Mouse (Mus musculus) embryo, embryonic 9.5 days (tissue): ENCODE results near the gene Fbxl13.
A peak's percentile ranks its signal among the peaks of the same experiment; 100 is the strongest.
"Not testable (repeated sequence)": the region's sequence is repeated elsewhere in the genome, so short reads cannot be mapped to it uniquely, and the experiment has no call there.

Source experiments
- DNase-seq: peaks from one replicate; pipeline ENCODE4 v3.0.0-alpha.2; 2017; ENCODE audit errors: extremely low spot score

Fbxl13 gene

DNA sequence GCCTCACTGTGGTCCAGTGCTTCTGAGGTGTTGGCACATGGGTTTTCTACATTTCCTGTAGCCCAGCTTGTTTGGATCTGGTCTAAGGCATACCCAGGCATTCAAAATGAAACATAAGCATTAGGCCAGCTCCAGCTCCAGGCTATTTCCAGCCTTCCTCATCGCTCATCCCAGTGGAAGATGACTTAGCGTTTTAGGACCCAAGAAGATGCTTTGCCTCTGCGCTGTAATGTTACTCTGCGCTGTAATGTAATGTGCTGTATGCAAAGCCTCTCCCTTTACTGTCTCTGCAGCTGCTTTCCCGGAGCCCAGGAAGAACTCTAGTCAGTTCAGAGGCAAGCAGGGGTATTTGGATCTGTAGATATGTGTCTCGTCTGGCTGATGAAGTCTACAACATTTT, 12.6 kb upstream of the Fbxl13 start:
- DNase-seq: no peak

DNA sequence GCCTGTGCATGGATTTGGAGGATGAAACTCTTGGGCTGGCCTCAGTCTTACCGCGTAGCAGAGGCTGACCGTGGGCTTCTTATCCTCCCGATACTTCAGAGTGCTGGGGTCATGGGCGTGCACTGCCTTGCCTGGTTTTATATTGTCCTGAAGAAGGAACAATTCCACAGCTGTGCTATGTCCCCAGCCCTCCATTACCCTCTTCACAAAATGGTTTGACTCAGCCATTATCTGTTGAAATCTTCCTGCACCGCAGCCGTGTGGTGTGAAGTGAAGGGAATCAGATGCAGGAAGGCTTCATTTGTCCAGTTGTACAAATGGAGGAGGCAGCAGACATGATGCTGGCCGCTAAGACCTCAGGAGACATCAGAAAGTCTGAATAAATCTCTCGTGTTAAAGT, 11.5 kb upstream of the Fbxl13 start:
- no peak for DNase-seq

DNA sequence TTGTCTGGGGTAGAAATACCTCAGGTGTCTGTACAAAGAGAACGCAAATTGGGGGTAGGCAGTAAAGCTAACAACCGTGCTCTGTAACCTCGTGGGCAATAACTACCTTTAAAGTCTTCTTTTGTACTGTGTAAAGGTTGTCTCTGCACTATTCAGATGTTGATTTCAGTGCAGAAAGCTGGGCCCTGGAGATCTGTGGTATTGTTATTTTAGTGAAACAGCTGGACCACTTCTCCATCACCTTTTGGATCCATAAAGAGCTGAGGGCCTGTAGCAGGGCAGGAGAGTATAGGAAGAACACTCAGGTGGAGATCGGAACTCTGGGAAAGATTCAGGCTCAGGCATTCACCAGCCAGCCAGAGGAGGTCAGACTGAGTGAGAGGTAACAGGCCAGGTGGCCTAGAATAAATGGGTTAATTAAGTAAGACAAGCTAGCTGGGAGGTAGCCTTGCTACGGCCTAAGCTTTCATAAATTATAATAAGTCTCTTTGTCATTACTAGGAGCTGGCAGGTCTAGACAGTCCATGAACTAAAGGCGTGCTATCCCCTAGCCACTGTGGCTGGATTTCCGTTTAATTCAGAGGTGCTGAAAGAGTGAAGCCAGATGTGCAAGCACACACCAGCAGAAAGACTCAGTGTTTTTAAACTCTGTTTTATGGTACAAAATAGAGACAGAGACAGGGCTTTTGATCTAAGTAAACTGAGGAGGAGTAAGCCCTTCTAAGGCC, 6.6 kb upstream of the Fbxl13 start:
- DNase-seq: no peak

DNA sequence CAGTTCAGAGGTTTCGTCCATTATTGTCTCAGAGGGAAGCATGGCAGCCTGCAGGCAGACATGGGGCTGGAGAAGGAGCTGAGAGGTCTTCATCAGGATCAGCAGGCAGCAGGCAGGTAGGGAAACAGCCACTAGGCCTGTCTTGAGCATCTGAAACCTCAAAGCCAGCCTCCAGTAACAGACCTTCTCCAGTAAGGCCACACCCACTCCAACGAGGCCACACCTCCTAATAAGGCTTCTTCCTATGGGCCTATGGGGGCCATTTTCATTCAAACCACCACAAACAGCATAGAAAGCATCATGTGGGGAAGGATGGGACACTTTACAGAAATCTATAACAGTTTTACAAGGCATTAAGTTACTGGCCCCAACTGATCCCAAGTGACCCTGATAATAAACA, 5.3 kb upstream of the Fbxl13 start:
- no peak for DNase-seq

DNA sequence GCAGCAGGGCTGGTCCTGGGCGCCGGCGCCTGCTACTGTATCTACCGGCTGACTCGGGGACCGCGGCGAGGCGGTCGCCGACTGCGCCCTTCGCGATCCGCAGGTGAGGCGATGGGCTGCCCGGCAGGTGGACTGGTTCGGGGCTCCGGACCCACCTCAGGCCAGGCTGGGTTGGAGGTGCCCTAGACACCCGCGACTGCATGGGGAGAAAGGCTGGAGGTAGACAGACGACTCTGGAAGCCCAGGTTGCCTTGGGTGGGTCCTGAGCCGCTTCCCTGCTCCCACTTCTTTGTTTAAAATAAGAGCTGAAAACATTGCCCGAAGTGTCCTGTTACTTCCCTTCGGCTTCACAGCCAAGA, 678 bp upstream of the Fbxl13 start:
- DNase-seq: no peak

DNA sequence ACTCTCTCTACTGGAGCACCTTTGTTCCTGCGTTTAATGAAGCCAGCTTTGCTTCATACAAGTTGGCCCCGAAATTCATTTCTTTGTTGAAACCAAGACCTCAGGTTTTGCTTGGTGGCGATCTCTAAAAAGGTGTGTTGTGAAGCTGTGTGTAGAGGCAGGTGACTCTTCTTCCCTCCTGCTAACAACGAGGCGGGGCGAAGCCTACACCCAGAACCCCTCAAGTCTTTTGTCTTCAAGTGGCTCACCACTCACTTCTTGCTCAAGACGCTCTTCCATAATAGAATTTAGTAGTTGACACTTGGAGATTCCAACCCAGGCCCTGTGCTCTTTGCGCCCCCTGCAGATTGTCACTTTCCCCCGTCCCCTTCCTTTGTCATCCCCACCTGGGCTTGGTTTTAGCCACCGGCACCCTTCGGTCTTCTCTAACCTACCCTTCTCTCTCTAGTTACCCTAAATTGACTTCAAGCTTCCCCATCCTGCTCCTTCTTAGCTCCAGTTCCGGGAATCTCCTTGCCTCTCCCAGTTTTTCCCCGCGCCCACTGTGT, 469 bp downstream of the Fbxl13 start:
- no peak for DNase-seq

DNA sequence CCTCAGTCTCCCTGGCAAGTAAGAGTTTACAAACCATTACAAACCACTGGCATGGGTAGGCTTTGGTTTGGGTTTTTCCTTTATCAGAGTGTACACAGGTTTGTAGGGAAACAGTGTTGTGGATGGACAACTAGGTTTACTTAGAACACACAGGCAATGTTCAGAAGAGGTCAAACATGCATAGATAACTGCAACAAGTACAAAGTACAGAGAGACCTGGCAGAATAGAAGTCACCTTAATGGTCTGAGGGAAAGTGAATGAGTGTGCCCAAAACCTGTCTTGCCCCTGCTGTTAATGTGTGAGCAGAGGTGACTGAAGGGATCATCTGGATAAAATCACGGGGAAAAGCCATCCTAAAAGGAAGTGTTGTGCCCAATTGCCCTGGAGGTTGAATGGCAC, 1.8 kb downstream of the Fbxl13 start:
- DNase-seq: no peak

DNA sequence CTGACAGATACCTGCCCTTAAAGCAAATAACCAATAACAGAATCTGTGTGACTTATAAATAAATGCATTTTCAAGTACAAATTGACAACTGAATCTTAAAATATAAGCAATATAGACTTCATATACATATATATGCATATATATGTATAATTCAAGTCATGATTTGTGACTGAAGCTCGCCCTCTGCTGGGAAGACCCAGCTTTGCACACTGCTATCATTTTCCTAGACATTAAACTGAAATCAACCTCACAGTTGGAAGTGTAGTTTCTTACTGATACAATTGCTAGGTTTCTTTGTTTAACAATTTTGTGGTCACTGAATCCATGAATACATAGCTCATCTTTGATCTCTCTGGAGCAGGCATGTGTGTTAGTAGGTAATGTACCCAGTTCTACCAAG, 4.5 kb downstream of the Fbxl13 start:
- peak; percentile 17 for DNase-seq

DNA sequence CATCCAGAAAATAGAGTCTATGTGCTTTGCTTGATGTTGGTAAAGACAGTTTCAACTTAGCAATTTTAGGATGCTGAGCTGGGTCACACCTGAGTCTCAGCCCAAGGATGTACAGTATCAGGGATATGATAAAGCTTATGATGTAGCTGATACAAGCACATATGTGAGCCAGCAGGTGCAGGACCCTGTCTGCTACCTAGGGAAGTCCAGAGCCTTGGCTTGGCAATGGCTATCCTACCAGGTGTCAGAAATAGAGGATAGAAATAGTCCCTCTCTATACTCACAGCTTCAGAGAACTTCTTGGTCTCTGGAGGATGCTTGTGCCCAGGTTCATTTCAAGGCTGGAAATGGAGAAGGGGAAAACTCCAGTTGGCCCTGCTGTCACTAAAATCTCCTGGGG, 19.5 kb downstream of the Fbxl13 start:
- no peak for DNase-seq

DNA sequence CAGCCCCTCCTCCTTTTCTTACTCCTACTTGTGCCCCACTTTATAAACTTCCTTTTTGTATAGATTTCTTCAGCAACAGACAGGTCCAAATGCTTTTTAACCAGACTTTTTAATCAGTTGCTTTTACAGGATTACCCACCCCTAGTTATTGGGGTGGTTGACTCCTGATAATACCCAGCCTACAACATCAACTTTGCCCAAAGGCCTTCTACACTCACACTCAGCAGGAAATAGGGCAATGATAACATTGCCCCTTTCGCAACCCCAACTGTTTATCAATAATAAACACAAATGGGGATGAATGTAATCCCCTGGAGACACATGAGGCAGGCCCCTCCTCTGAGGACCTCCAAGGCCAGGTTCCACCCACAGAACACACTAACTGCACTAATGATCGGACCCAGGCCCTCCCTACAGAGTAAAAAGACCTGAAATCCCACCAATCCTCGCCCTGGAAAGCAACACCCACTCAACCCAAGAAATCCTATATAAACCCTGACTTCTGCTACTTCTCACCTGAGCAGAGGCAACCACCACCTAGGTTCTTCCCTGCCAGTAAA, 28.9 kb downstream of the Fbxl13 start:
- DNase-seq: no peak

DNA sequence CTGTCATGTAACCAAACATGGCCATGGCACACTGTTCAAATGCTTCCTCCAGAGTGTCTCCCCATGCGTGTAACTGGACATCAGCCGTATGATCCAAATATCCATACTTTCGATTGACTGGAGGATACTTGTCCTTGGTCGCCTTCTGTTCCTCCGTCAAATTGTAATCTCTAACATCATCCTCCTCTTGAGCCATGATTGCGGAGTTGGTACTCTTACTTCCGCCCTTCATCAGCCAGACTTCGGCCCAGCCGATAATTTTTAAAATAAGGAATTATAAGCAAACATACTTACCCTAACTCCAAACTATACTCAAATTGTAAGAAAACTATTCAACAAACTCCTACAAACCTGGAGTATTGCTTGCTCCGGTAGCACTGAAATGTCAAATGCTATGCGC, 31.1 kb downstream of the Fbxl13 start:
- DNase-seq: not testable (repeated sequence)

DNA sequence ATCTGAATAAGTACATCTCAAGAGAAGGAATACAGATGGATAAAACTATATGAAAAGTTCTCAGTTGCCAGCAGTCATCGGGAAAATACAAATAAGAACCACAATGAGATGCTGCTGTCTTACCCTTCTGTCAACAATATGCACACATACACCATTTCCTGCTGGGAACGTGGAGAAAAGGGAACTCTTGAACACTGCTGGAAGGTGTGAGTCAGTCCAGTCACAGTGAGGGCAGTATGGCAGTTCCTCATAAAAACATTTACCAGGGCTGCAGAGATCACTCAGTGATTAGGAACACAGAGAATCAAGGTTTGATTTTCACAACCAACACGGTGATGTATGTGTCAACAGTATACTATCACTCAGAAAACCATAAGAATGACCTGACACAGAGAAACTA, 34.4 kb downstream of the Fbxl13 start:
- no peak for DNase-seq

DNA sequence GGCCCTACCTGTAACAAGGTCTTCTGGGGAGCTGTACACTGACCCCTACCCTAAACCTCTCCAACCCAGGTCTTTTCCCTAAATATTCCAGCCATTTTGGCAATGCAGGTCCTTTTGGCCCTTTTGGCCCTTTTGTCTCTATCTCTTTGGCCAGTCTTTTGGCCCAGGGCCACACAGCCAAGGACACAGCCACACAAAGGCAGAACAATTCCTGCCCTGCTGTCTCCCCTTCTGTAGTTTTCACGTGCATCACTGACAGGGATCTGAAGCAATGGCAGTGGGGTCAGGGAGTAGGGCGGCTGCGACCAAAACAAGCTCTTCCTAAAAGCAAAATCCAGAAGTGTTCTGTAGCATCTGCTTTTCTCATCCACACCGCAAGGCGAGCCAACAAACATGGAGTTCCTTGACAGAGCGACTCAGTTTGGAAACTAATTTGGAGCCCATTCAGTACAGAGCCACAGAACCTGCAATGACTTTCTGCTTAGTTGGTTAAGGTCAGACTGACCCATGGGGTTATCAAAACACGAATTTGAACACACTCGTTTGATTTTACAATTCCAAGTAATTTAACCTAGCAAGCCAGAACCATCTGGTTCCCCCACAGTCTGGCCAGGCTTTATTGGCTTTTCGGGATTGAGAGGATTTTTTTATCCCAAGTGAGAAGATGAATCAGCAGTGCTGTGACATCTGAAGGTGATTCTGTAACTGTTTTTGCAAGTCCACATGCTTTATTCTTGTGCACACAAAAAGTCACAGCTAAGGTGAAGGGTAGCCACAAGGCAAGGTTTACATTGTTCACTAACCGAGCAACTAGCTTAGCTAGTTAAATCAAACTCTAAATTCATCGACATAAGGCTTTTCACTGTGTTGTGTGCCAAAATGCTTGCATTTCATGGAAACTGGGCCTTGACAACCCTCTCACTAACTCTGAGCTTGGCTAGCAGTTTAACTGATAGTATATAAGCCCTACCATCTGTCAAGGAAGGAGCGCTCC, 36.8 kb downstream of the Fbxl13 start:
- peak; percentile 20 for DNase-seq

DNA sequence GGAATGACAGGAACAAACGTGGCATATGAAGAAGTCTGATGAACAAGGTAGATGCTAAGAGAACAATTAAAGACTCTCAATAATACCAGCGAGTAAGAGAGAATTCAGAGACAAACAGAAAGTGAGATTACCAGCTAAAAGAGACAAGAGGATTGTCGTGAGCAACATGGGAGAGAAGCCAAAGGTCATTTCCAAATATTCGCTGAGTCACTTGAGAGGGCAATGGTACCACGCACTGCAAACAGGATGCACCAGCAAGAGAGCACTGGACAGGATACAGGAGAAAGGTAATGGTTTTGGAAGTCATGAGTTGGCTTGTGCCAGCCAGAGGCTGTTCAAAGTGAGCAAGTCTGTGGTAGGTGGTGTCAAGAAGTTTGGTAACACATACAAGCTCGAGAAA, 39.5 kb downstream of the Fbxl13 start:
- DNase-seq: no peak

DNA sequence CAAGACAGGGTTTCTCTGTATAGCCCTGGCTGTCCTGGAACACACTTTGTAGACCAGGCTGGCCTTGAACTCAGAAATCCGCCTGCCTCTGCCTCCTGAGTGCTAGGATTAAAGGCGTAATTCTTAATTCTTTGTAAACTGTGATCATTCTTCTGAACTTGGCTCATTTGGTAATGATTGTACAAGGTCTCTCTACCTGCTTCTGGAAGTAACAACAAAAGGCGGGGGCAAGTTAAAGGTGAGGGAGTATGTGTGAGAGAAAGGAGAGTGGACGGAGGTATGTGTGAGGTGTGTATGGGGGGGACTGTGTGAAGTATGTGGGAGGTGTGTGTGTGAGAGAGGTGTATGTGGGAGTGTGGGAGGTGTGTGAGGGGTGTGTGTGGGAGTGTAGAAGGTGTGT, 45.5 kb downstream of the Fbxl13 start:
- no peak for DNase-seq

DNA sequence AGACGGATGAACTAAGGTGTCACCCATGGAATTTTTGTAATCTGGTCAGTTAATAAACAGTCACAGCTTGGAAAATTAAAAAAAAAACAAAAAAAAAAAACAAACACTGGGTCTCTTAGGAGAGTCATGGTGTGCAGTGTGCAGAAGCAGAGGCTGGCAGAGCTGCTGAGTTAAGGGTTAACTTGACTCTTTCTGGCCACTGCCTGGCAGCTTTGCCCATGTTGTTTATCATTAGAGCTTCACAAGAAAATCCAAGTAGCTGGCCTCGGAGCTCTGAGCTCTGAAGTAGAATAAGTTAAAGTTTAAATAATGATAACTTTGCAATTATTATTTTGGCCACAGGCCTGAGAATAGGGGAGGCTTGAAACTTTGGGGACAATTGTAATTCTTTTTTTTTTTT, 45.9 kb downstream of the Fbxl13 start:
- not testable (repeated sequence) for DNase-seq

DNA sequence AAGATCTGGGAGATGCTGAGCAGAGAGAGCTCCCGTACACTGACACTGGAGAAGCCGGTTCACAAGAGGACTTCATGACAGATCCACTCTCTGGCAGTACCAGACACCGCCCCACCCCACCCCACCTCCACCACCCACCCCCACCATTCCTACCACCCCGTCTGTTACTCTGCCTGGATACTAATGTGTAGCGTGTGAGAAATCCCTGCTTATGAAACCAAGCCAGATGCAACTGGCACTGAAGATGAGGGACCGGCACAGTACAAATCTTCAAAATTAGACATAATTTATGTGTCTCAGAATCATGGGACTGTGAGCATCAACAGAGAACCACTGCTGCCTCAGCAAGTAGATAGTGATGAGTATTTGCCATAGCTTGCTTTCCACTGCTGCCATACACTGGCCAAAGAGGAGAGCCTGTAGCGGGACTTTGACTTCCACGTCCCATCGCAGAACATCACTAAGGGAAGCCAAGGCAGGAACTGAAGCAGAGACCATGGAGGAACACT, 52.2 kb downstream of the Fbxl13 start:
- DNase-seq: no peak

DNA sequence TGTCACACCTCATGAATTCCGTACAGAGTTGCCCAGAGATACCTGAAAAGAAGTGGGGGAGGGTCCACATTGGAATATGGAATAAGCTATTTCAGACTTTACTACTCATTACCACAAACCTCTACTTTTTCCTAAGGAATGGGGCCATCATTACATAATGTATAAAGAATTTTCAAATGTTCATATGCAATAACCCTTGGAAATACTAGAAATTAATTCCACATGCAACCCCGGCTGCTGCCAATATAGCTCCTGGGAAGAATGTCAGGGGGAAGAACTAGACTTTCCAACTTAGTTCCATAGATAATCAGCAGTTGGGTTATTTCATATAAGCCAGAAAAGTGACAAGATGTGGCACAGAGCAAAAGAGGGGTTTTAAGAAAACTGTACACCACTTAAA, 53.3 kb downstream of the Fbxl13 start:
- DNase-seq: no peak

DNA sequence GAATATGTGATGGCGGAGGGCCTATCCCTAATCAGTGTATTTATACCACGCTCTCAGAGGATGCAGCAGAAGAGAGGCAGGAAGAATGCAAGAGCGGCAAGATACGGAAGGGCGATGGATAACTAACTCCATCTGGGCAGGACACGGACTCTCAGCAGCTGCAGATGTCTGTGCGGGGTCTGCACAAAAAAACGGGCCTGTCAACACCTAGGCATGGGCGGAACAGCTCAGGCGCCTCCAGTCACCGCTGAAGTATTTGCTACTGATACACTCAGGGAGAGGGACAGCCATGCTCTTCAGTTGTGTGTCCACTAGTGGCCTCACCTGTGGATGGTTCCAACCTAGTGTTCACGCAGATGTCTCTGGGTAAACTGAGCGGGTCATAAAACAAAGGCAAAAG, 57.2 kb downstream of the Fbxl13 start:
- no peak for DNase-seq

DNA sequence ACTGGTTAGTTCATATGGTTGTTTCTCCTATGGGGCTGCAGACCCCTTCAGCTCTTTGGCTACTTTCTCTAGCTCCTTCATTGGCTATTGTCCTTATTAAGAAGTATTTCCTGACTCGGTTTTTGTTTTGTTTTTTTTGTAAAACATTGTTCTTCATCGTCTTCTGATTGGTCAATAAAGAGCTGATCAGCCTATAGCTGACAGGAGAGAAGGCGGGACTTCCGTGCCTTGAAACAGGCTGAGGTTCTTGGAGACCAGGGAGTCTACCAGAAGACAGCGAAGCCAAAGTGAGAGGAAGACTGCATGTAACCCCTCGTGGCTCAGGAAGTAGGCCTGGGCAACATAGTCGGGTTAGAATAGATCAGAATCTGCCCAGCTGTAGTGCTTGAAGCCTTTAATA, 57.8 kb downstream of the Fbxl13 start:
- no peak for DNase-seq

DNA sequence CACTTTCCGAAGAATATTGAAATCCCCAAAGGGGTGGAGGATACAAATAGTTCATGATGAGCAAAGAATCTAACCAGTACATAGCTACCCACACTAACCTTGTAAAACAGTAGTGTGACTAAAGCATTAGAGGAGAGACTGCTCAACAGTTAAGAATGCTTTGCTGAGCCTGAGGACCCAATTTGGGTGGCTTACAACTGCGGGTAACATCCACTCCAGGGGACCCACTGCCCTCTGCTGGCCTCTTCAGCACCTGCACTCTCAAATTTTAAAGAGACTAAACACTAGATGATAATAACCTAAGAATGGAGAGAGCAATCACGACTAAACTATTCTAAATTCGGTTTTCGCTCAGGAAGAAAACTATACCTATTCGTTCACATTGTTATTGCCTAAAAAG, 58.7 kb downstream of the Fbxl13 start:
- peak; percentile 38 for DNase-seq

DNA sequence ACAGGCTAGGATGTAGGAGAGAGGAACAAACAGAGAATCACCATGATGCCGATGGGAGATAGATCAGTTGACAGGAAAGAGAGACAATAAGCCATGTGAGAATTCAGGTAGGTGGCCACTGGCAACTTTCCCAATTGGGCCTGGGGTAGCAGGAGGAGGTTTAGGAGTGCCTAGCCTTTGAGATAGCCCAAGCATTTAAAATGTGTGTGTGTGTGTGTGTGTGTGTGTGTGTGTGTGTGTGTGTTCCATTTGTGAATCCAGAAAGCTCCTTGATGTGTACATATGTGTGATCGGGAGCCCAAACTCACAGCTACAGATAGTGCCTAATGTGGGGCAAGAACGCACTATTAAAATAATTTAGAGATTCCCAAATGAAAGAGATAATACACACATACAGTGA, 67.3 kb downstream of the Fbxl13 start:
- no peak for DNase-seq

DNA sequence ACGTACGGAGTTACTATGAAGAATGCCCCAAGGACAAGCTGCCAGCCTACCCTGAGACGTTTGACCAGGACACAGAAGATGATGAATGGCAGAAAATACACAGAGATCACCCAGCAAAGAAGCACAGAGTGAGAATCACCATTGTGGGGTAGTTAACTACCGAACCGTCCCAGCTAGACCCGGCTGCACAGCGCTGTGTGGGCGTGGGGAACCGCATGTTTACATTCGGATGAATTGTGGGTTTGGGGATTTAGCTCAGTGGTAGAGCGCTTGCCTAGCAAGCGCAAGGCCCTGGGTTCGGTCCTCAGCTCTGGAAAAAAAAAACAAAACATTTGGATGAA, 70.3 kb downstream of the Fbxl13 start:
- no peak for DNase-seq
